Mouse (Mus musculus) stomach, embryonic 14.5 days (tissue): ENCODE data around the gene Etv3. TPM values are rescaled to one million over a fixed set of nuclear protein-coding genes. Genes with fewer than 3 reads are reported as not detected.

Source experiments
- ATAC-seq: fragments of 200-750 bp; cut with Nextera tagmentation; 2 replicates; pipeline ENCODE4 v1.8.0; 2017; ENCODE audit warnings: low read depth, moderate TSS enrichment; ENCODE audit not compliant: insufficient number of reproducible peaks, insufficient read depth, low FRiP score
- H3K27ac ChIP-seq: fragments of 300-500 bp; sonication (generic); 2 replicates; pipeline ENCODE4 v1.5.1; 2014; ENCODE audit warnings: mild to moderate bottlenecking, low read length, moderate library complexity, mixed read lengths
- H3K27me3 ChIP-seq: fragments of 300-500 bp; sonication (generic); 2 replicates; pipeline ENCODE4 v1.6.1; 2014; ENCODE audit warnings: low read length, control low read depth, mixed read lengths; ENCODE audit not compliant: control insufficient read depth, insufficient read depth
- H3K36me3 ChIP-seq: fragments of 300-500 bp; sonication (generic); 2 replicates; pipeline ENCODE4 v1.6.1; 2014; ENCODE audit warnings: mild to moderate bottlenecking, control low read depth, low read length, moderate library complexity, mixed read lengths; ENCODE audit not compliant: control insufficient read depth, insufficient read depth
- H3K4me1 ChIP-seq: fragments of 300-500 bp; sonication (generic); 2 replicates; pipeline ENCODE4 v1.6.1; 2014; ENCODE audit warnings: low read length, control low read depth, mixed read lengths; ENCODE audit not compliant: control insufficient read depth, insufficient read depth
- H3K4me2 ChIP-seq: fragments of 300-500 bp; sonication (generic); replicated peaks from 2 replicates; pipeline ENCODE4 v1.6.1; 2014; ENCODE audit warnings: low read depth, low read length, control low read depth
- H3K4me3 ChIP-seq: fragments of 300-500 bp; sonication (generic); 2 replicates; pipeline ENCODE4 v1.5.1; 2014; ENCODE audit warnings: low read depth, low read length, control low read depth
- H3K9ac ChIP-seq: fragments of 300-500 bp; sonication (generic); replicated peaks from 2 replicates; pipeline ENCODE4 v1.6.1; 2014; ENCODE audit warnings: low read depth, mild to moderate bottlenecking, control low read depth, low read length, moderate library complexity, mixed read lengths
- H3K9me3 ChIP-seq: fragments of 300-500 bp; sonication (generic); 2 replicates; pipeline ENCODE4 v1.6.1; 2016; ENCODE audit warnings: low read depth, low read length, control low read depth; ENCODE audit not compliant: control insufficient read depth
- WGBS: fragments of 180-500 bp; shearing (Covaris S2); extraction: QIAGEN DNeasy Blood & Tissue Kit; methylation state at CpG from one replicate; pipeline ENCODE4 v1.1.7; 2014; 5-methylcytosine and 5-hydroxymethylcytosine counted together
- polyA plus RNA-seq: library from polyadenylated mRNA; unstranded; fragments of >200 nt; fragmentation: Nextera tagmentation; extraction: Ambion mirVana; gene quantifications from 2 replicates; pipeline ENCODE4 v1.2.1, GENCODE M21; 2014

Gene Etv3
- polyA plus RNA-seq, 1 experiment from 2014 or later: 10.7 TPM

DNA sequence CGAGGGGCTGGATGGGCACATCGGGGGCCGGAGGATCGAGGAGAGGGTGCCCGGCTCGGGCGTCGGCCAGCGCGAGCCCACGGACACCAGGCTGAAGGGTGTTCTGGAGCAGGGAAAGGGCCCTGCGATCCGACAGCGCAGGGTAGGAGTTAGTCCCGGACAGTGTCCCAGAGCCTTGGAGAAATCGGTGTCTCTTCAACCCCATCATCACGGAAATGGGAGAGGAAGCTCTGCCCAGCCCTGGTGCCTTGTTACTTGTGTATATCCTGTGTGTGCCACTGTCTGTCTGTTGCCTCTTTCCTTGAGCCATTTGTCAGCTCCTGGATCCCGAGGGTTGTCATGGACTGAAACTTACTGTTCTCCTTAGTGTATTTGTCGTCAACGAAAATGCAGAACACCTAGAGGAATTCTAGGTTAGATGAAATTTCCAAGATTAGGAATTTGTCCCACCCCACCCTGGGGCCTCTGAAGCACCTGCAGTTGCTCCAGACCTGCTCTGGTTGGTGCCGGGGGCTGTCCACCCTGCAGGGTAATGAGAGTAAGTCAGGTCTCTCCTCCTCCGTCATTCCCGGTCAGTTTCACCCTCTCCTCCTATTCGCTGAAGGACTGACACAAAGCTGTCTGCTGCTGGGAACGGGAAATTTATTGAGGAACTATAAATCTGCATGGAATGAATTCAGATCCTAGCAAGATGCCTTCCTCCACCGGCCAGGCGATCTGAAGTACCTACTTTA lies 797 bp downstream of the Etv3 start:
- Histone ChIP-seq H3K4me3 (peak overlapping the region; percentile 100), H3K4me1 (peaks cover 14% of the 10 kb centered on the region), H3K4me2 (peak overlapping the region; percentile 84), H3K9me3 (no peaks in the 10 kb centered on the region), H3K27me3 (no peaks in the 10 kb centered on the region), H3K36me3 (peaks cover 25% of the 10 kb centered on the region), H3K27ac (peak overlapping the region; percentile 80), H3K9ac (peak overlapping the region; percentile 97)
- no peak; the same call in 1 of the 2 replicates for ATAC-seq
- 4% methylated on average over 26 of the region's 27 CpGs for WGBS

DNA sequence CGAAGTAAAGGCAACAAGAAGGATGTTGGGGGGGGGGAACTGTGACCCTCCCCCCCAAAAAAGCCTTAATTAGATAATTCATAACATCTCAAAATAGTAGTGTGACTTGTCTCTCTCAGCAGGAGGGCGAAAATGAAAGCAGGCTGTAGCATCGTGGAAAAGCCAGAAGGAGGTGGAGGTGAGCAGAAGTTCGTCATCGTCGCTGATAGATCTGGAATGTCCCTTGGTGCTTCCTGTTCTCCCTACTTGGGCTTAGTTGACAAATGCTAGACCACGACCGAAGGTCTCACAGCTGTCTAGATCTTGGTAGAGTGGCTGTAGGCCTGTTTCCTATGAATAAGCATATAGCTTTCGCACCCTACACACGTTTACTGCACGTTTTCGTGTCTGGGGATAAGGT lies 1.9 kb downstream of the Etv3 start:
- H3K36me3 ChIP-seq: peaks cover 37% of the 10 kb centered on the region
- H3K9ac ChIP-seq: no peak overlapping the region
- 82% methylated on average over 12 of the region's 12 CpGs for WGBS
- no peak overlapping the region for H3K4me3 ChIP-seq
- ATAC-seq: no peak
- no peaks in the 10 kb centered on the region for H3K27me3 ChIP-seq
- H3K9me3 ChIP-seq: no peaks in the 10 kb centered on the region
- H3K4me1 ChIP-seq: peaks cover 14% of the 10 kb centered on the region
- no peak overlapping the region for H3K27ac ChIP-seq
- no peak overlapping the region for H3K4me2 ChIP-seq

DNA sequence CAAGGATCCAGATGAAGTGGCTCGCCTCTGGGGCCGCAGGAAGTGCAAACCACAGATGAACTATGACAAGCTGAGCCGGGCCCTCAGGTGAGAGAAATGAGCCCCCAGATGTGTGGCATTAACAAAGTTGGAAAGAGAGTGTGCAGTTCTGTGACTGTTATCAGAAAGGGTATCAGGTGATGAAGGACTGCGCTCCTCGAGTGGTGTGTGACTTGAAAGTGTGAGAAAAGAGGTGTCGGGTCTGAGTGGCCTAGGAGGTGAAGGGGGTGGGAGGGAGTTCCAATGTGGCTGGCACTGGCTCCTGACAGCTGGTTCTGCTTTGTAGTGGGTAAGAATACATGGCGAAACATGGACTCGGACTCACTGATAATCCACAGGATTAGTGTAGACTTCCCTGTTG lies 2.8 kb downstream of the Etv3 start:
- Histone ChIP-seq H3K4me1 (peaks cover 14% of the 10 kb centered on the region), H3K36me3 (peaks cover 43% of the 10 kb centered on the region), H3K9me3 (no peaks in the 10 kb centered on the region), H3K4me3 (no peak overlapping the region), H3K27ac (no peak overlapping the region), H3K27me3 (no peaks in the 10 kb centered on the region), H3K4me2 (no peak overlapping the region), H3K9ac (no peak overlapping the region)
- no peak for ATAC-seq
- 90% methylated on average over 7 of the region's 8 CpGs for WGBS

DNA sequence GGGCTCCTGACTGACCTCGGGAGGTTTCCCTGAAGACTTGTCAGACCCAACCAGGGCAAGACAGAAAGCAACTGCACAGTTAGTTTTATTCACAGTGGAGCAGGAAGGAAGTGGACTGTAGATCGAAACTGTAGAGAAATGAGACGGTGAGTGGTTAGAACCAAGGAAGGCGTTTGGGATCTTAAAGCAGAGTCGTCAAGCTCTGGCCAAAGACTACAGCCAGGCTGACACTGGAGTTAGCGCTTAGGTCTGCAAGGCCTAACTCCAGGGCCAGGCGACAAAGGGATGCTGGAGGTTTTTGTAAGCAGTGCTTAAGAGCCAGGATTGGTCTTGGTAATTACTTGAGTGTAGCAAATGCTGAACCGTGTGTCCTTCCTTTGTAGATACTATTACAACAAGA lies 3.6 kb downstream of the Etv3 start:
- no peaks in the 10 kb centered on the region for H3K27me3 ChIP-seq
- WGBS: 93% methylated on average over 8 of the region's 8 CpGs
- H3K9me3 ChIP-seq: no peaks in the 10 kb centered on the region
- H3K36me3 ChIP-seq: peaks cover 50% of the 10 kb centered on the region
- no peak overlapping the region for H3K4me3 ChIP-seq
- H3K4me2 ChIP-seq: no peak overlapping the region
- no peak for ATAC-seq
- peaks cover 14% of the 10 kb centered on the region for H3K4me1 ChIP-seq
- no peak overlapping the region for H3K9ac ChIP-seq
- no peak overlapping the region for H3K27ac ChIP-seq

DNA sequence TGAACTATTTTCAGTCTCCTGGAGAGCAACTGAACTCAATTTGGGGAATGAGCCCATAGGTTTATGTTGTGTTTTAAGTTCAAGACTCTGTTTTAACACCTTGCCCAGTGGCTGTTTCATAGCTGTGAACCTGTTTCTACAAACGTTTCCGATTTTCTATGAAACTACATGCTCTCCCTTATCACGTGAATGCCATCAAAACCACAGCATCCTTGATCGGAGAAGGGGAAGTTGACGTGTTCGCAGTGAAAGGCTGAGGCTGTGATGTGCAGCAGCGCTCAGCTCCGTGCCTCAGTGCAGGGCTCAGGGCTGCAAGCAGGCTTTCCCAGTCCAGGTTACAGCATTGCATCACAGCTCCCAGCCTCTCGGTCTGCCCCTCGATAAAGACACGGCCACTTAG lies 4.4 kb downstream of the Etv3 start:
- Histone ChIP-seq H3K4me1 (peaks cover 14% of the 10 kb centered on the region), H3K9me3 (no peaks in the 10 kb centered on the region), H3K36me3 (peaks cover 56% of the 10 kb centered on the region), H3K27me3 (no peaks in the 10 kb centered on the region), H3K4me2 (no peak overlapping the region), H3K27ac (no peak overlapping the region), H3K9ac (no peak overlapping the region), H3K4me3 (no peak overlapping the region)
- ATAC-seq: no peak
- WGBS: 93% methylated on average over 11 of the region's 11 CpGs

DNA sequence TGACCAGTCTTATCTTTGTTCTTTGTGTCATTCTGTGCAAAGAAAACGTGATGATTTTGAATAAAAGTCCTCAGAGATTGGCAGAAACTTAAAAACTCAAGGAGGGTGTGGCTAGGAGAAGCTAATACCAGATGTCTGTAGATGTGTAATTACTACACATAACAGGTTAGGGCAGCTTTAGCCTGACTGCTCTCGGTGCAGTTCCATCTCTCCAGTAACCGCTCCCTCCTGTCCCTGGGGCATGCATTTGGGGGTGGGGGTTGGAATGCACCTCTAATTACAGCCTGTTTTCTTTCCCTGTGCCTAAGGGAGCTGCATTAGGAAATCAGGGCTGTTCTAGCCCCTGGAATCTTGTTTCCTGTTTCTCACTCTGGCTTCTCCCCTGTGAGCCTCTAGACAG lies 5.0 kb downstream of the Etv3 start:
- ATAC-seq: no peak
- Histone ChIP-seq H3K4me3 (no peak overlapping the region), H3K9me3 (no peaks in the 10 kb centered on the region), H3K27ac (no peak overlapping the region), H3K4me2 (no peak overlapping the region), H3K9ac (no peak overlapping the region), H3K27me3 (no peaks in the 10 kb centered on the region), H3K36me3 (peaks cover 62% of the 10 kb centered on the region), H3K4me1 (peaks cover 12% of the 10 kb centered on the region)
- WGBS: 76% methylated on average over 3 of the region's 3 CpGs

DNA sequence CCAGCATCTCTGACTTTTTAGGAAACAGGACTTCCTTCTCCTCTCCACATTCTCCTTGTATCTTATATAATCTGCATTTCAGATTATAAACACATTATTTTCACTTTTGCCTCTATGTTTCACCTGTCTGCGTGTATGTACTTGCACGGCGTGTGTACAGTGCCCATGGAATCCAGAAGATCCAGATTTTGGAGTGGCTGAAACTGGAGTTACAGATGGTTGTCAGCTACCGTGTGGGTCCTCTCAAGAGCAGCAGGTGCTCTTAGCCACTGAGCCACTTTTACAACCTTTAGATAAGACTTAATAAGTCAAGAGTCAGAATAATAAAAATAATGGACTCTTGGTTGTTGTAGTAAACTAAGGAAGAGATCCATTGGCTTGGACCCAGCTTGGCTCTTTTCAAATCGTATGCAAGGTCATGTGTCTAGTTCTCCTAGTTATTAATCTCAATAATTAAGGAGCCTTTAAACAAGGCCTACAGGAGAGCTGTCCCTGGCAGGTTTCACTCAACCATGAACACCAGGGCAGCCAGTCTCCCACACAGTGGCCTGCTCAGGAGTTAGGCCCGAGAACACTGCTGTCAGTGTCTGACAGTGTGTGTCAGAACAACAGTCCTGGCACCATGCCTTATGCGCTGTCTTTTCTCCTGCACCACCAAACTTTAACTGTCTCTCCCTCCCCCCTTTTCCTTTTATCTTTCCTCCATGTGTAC lies 8.6 kb downstream of the Etv3 start:
- no peaks in the 10 kb centered on the region for H3K27me3 ChIP-seq
- no peaks in the 10 kb centered on the region for H3K9me3 ChIP-seq
- WGBS: 84% methylated on average over 7 of the region's 7 CpGs
- peaks cover 76% of the 10 kb centered on the region for H3K36me3 ChIP-seq
- no peak overlapping the region for H3K4me3 ChIP-seq
- no peak overlapping the region for H3K27ac ChIP-seq
- H3K4me1 ChIP-seq: no peaks in the 10 kb centered on the region
- H3K9ac ChIP-seq: no peak overlapping the region
- H3K4me2 ChIP-seq: no peak overlapping the region
- ATAC-seq: no peak

DNA sequence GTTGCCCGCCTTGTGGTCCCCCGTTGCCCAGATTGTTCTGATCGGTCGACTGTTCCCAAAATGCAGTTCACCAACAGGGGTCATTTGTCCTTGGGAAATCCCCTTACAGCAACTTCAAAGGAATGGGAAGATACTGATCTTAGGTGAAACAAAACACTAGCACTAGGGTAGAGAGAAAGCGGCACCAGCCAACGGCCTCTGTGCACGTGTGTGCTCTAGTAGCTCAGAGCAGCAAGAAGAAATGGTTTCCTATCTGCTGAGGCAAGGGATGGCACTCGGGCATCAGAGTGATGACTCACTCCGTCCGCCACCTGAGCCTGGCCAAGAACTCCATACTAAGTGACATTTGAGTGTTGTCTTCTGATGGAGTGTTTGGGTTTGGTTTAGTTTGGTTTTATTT lies 12.8 kb downstream of the Etv3 start:
- WGBS: 77% methylated on average over 10 of the region's 10 CpGs
- H3K36me3 ChIP-seq: peaks cover 42% of the 10 kb centered on the region
- ATAC-seq: no peak

More for the DNA sequence above, 12.8 kb downstream of the Etv3 start:
- no peak overlapping the region for H3K4me3 ChIP-seq
- H3K4me1 ChIP-seq: no peaks in the 10 kb centered on the region
- no peaks in the 10 kb centered on the region for H3K9me3 ChIP-seq
- H3K27me3 ChIP-seq: no peaks in the 10 kb centered on the region
- no peak overlapping the region for H3K27ac ChIP-seq
- H3K4me2 ChIP-seq: no peak overlapping the region
- no peak overlapping the region for H3K9ac ChIP-seq
